Mouse (Mus musculus) adrenal gland, postnatal 4 days (tissue): ENCODE measurements at regions not wholly inside any gene's neighbourhood (a gene's known extent, or its start where the extent isn't known, plus 50 kb on each side); places are given as distances from the start of the nearest gene placed in this dataset.

Source experiments
- DNase-seq, 2 experiments: peaks; one replicate each; pipeline ENCODE4 v3.0.0; 2021 to 2022; ENCODE audit warnings: low spot score in 2 of 2, mixed read lengths in 2 of 2

DNA sequence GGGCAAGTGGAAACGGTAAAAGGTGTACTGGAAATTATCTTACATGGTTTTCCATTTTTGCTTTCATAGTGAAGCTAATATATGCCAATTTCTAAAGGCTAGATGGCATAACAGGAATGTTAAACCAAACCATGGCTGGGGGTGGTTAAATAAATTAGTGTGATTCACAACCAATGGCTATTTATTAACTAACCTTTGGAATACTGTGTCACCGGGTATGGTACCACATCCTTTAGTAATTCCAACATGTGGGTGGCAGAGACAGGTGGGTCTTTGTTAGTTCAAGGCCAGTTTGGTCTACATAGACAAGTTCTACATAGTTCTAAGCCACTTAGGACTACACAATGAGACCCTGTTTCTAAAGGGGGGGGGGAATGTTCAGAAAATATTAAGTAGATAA is 179.8 kb upstream of the Plxnc1 start:
- no peak for DNase-seq

DNA sequence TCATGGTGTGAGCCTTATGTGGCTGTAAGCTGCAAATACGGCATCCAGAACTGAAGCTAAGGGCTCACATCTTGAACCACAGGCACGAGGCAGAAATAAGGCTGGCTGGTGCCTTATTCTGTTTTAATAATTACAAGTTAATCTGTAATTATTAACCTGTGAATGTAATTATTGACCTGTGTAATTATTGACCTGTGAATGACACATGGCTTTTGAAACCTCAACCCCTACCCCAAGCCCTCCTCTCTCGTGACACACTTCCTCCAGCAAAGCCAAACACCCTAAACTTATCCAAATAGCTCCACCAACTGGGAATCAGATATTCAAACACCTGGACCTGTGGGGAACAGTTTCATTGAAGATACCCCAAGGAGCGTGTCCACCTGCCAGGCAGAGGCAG is 175.4 kb upstream of the Plxnc1 start:
- no peak for DNase-seq

DNA sequence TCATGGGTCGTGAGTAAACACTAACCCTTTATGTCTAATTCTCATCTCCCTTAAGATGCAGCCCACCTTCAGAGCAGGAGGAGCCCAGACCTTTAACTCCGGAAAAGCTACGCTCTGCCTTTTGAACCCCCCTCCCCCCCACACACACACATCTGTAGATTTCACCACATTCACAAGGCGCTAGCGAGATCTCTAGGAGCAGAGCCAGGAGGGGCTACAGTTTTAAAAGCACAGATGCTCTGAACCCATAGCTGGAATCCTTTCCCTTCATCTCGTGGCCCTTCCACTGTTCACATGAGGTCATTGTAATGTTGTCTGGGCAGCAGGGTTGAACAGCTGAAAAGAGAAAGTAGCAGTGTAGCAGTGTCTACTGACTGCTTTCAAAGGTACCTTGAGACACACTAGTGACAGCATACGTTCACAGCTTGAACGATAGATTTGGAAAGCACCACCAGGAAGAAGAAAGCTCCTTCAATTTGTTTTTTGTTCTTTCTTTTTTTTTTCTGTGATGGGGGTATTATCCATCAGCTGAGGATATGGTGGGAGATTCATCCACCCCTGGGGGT is 174.2 kb upstream of the Plxnc1 start:
- DNase-seq: no peak

DNA sequence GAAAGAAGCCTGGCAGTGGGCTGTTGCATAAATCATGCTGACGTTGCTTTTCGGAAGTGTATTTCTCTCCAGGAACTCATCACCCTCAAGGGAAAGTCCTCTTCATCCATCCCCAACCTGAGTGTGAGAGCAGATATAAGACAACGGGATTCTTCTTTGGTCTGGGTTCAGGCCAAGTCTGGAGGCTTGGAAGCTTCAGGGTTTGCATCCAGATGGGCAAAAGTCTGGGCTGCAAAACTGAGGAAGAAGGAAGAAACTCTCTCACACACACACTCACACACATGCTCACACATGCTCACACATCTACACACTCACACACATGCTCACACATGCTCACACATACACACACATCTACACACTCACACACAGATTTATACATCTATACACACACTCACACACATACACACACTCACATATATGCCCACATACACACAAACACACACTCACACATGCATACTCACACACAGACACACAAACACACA is 173.1 kb upstream of the Plxnc1 start:
- no peak for DNase-seq

DNA sequence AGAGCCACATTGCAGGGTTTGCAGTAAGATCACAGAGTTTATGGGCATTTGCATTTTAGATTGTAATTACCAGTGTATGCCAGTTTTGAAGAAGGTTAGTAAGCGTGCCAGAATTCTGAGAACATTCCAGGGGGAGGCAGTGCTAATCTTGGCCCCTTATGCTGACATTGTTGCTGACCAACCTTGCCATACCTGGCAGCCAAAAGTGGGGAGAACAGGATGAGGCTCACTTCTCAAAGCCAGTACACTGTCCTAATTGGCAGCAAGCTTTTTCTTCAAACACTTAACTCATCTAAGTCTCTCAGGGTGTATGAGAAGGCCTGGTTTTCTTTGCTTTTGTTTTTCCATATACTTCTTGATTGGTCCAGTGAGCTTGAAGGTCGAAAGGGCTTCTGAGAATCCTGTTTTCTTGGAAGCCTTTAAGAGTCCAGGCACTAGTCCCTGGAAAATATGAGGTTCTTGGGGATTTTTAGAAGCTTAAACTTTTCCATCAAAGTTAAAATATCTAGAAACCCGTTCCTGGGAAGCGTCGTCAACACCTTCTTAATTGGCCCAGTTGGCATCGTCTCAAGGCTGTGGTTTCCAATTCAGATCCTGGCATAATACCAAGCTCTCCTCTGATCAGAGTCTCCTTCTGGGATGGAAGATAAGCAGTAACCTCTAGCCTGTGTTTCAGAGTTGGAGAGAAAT is 172.6 kb upstream of the Plxnc1 start:
- no peak for DNase-seq

DNA sequence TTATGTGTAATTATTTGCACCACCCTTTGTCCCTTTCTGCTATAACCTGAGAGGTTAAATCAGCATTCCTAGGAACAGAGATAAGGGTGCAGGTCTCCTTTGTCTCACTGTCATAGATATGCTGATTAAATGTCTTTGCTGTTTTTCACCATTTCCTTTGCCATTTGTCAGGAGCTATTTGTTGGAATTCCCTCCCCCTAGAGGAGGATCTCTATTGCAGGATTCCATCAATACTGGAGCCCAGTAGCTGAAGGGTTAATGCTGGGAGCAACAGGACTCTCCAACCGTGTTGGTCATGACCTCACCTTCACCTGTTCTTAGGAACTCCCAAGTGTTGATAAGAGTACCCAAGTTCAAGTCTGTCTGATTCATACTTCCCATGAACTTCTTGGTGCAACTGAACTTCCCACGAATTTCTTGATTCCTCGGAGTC is 172.0 kb upstream of the Plxnc1 start:
- no peak for DNase-seq

DNA sequence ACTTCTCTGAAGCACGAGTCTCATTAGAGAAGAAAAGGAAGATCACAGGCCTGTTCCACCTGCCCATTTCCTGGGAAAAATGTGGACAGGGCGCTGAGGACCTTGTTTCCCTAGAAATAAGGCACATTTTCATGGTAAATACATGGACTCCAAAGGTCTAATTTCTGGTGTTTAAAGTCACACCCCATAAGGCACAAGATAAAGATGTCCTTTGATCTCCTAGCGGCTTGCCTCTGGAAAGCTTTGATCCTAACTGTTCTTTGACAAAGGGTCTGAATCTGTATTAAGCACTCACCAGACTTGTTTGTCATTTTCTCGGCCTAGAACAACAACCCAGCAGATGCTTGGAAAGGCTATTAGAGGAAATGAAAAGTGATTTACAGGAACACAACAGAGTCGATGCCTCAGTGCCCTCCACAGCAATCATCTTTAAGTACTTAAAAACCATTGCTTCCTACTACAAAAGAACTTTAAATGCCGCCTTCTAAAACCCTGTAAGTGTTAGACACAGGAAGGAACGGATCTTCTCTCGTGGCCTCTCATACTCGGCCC is 168.3 kb upstream of the Plxnc1 start:
- no peak for DNase-seq

DNA sequence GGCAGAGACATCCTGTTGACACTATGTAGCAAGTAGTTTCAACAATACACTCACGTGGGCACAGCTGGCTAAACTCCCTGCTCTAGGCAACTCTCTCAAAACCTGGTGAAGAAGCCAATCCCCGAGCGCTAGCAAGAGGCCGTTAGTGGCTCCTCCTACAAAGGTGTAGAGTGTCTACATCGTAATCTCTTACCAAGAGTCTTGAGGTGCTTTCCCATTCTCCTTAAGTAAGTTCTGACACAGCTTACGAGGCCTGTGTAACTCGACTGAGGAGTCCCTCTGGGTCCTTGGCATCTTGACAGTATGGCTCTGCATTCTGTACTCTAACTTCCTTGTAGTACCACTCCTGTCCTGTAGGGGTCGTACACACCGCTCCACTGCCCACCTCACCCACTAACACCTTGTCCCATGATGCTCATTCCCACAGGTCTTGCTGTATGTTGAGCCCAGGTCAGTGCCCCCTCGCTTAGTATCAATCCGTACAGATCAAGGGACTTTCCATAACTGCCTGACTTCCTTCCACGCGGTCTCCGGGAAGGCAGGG is 167.7 kb upstream of the Plxnc1 start:
- no peak for DNase-seq

DNA sequence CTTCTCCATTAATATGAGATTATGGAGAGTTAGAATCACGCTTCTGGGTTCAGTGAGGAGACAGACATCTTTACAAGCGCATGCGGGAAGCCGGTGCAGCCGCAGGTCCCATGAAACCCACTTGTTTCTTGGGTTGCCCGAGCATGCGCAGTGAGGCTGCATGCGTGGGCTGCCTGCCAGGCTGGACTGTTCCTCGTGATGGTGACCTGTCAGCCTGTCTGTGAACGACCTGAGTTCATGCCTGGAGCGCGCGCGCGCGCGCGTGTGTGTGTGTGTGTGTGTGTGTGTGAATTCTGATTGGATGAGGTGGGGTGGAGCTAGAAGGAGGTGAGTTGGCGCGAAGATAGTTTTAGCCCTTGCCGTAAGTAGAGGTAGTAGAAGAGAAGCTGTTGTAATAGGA is 166.2 kb upstream of the Plxnc1 start:
- no peak for DNase-seq

DNA sequence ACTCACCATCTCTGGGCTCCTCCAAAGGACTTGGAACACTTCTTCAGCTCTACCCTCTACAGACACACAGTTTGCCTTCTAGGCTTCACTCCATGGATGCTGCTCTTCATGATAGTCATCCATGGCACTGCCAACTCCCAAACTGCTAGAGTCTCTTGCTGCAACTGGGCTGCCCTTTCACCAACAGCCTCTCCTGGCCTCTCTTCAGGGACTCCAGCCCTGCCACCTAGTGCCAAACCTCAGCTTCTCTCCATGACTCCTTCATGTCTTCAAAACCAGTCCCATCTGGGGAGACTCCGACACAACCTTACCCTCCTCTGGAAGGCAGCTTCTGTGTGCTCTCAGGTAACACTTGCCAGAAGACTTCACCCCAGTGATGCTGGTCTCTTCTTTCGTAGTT is 164.9 kb upstream of the Plxnc1 start:
- no peak for DNase-seq

DNA sequence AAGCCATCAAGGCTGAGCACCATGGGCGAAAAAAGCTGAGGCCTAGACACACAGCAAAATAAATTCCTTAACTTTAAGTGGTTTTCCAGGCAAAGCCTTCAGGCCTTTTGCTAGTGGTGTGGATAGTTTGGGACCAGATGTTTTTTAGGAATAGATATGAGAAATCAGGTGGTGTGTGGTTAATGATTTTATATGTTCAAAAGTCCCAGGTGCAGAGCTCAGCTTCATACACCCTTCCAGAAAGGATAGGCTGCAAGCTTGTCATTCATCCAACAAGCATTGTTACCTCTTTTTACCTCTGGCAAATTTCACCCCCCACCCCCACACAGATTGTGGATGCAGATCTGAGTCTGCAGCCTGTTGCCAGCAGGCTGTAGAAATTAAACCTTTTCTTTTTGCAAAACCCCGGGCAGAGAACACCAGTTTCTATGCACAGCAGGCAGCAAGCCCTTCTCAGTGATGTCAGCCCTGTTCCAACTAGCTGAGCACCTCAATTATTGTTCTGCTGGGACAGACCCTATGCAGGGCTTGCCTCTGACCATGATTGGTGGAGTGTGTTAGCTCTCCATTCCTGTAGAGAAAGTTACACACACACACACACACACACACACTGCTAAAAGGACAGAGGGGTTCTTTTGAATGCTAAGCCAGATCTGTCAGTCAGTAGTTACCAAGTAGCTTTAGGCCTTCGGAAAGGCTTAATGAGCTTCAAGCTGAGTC is 163.1 kb upstream of the Plxnc1 start:
- no peak for DNase-seq

DNA sequence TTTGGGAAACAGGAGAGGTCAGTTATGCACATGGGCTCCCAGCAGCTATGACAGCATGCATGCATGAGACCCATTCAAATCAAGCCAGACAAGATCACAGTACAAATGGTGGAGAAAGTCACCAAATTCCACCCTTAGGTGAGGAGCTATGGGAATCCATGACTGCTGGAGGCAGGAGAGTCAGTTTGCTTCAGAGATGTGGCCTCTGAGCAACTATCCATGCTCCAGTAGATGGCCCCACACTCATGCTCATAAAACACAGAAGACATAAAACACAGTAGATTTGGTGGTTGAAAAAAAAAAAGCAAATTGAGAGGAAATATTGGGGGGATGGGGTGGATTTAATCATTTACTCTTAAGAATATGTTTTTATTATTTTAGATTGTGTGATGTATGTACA is 159.2 kb upstream of the Plxnc1 start:
- no peak for DNase-seq

DNA sequence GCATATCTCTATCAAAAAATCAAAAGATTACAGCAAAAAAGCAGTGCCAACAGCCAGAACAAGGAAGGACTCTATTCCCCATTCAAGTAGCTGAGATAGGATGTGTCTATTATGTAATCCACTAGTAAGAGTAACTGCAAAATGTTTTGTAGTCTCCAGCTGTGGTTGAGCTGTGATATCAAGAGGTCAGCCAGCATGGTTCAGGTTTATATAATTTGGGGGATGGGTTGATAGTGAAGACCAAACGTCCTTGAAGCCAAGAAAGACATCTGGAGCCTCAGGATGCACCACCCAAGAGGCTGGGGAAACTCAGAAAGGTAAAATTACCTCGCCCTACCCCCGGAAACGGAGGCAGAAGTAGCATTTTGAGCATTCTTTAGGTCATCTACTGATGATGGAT is 158.3 kb upstream of the Plxnc1 start:
- DNase-seq: no peak

DNA sequence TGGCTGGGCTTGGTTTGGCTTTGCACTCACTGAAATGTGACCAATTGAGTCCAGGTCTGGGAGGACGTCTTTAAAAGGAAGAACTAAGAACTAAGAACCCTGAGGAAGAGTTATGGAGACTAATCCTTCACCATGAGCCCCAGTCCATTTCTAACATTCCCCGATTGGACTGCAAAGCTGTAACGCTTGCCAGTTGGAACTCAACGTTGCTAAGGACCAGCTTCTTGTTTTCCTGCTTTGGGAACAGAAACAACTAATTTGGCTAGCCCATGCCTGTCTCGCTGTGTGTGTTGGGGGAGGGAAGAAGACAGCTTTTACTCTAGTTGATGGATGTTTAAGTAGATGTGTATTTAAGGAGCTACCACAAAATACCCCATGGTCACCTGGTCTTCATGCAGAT is 155.3 kb upstream of the Plxnc1 start:
- DNase-seq: no peak

DNA sequence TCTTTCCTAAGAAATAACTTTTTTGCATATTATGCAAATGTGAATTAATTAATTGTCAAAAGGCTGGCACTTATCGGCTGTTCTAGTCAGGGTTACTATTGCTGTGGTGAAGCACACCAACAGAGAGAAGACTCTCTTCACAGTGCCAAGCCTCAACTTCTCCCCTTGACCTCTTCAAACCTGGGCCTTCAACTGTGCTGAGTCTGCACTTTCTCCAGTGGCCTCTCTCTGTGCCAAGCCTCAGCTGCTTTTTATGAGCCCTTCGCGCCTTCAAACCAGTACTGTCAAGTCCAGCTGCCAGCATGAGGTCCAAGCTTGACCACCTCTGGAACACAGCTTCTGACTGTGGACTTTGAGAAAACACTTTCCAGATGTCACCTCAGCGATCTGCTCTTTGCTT is 151.2 kb upstream of the Plxnc1 start:
- DNase-seq: no peak

DNA sequence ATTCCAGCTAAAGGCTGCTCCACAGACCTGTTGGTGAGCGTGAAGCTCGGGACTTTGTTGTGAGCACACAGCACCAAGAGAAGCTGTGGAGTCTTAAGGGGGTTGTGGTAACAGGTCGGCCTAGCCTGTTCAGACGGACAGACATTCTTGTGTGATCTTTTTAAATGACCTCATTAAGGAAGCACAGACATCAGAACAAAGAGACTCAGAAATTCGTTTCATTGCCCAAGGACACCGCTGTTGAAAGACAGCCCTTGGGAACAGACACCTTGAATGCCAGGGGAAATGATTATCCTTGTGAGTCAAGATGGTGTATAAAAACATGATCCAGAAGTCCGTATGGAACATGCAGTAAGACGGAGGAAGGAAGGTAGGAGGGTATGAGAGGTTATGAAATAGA is 150.1 kb upstream of the Plxnc1 start:
- DNase-seq: no peak

DNA sequence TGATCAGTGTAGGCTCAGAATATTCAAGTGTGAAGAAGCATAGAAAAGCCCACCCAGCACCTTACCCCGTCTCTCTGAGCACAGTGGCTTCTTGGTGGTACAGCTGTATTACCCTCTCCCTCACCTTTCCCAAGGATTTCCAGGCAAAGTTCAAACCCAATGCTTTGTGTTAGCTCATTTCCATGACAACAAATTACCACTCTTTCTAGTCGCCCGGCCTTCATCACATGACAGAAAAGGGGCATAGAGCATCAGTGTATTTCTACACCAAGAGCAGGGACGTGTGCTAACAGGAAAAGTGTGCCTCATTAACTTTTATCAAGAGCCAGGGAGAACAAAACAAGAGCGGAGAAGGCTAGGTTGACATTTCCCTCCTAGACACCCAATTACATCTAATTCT is 148.6 kb upstream of the Plxnc1 start:
- DNase-seq: no peak

DNA sequence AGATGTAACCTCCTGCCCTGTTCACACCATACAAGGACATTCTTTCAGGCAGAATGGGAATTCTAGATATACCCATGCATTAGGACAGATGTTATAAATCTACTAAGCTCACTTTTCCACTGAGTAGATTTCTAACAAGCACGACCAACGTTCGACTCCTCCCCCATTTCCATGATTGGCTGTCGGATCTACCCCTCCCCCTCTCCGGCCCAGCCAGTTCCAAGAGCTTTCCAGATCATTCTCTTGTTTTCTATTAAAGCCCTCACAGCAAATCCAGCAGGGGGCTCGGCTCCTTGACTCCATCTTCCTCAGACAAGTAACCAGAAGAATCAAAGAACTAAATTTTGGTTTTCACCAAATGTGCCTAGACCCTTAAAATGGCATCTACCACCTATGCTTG is 146.5 kb upstream of the Plxnc1 start:
- no peak for DNase-seq

DNA sequence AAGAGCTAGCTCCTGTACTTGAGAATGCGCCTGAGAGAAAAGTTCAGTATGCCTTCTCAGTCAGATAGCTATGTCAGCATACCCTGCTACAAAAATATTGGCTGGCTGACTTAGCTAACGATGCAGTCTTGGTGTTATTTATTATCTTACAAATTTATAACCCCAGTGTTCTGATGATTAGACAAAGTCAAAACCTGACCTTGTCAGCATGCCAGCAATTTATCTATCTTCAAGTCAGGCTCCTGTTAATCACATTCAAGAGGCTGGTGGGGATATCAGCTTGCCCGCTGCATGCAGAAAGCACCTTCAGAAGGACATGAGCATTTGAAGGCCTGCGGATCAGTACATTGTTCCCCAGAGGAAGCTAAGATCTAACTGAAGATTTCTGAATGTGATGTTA is 146.0 kb upstream of the Plxnc1 start:
- DNase-seq: no peak

DNA sequence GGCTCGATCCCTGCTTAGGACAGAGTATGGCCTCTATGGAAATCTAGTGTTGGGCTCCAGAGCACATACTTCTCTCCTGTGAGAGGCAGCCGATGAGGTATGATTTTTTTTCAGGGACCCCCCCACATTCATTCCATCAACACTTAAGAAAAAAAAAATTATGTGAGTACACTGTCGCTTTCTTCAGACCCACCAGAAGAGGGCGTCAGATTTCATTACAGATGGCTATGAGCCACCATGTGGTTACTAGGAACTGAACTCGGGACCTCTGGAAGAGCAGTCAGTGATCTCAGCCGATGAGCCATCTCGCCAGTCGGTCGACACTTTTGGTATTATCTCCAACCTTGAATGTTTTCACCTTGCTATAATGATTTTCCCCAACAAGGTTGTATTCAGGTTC is 145.4 kb upstream of the Plxnc1 start:
- no peak for DNase-seq

DNA sequence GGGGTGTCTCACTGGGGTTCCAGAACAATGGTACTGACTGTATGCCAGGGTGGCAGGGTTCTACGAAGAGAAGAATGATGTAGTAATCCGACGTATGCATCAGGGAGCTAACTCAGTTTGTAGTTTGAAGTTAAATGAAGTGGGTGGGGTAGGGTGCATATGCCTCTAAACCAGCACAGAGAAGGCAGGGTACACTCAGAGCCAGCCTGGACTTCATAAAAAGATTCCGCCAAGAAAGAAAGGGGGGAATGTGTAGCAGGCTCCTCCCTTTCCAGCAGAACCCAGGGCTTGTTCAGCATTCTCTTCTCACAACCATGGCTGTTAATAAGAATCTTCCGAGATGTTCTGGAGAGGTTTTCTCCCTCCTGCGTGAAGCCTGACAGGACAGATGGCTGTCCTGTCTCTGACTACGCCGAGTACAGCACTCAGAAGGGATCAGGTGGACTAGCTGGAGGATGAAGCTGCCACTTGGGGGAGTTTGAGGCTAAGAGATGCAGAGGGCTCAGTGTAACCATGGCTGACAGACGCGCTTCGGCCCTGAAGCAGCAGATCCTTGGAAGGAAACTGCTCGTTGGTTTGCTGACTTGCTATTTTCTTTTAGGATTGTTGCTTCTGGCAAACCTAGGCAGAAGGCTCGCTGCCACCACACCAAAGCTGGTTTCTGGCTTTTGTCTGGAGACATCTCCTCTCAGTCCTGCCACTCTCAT is 143.4 kb upstream of the Plxnc1 start:
- DNase-seq: no peak
